Mouse (Mus musculus): ENCODE results near the gene Bend5. TPM values are rescaled to one million over a fixed set of nuclear protein-coding genes. Genes with fewer than 3 reads are reported as not detected.

The Bend5 gene
- polyA plus RNA-seq, 1 experiment from 2014 or later, result 35.7 TPM

DNA sequence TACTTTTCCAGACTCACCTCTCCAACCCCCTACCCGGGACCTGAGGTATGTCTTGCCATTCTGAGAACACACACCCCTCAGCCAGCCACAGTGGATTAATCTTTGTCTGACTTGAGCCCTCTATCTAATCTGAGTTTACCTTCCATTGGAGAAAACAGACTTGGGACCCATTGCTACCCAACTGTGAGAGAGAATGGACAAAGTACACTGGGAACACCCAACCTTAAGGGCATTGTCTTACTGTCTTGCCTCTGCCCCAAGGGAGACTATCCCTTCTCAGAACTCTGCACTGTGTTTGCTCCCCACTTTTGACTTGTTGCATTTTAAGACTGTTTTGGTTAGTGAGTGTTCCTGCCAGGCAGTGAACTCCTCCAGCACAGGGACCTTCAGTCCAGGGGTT, 4.7 kb downstream of the Bend5 start:
- peaks cover 20% of the 10 kb centered on the region for H3K4me1 ChIP-seq (replicated peaks)
- H3K4me3 ChIP-seq, result no peak overlapping the region
- H3K36me3 ChIP-seq, result peaks cover 24% of the 10 kb centered on the region
- DNase-seq (ENCODE audit: low spot score), result no peak
- no peak overlapping the region for H3K27ac ChIP-seq
- no peaks in the 10 kb centered on the region for H3K9me3 ChIP-seq
- 79% methylated on average over 1 of the region's 1 CpGs for WGBS
- H3K27me3 ChIP-seq (ENCODE audit: insufficient read depth, poor library complexity, severe bottlenecking), result no peaks in the 10 kb centered on the region

DNA sequence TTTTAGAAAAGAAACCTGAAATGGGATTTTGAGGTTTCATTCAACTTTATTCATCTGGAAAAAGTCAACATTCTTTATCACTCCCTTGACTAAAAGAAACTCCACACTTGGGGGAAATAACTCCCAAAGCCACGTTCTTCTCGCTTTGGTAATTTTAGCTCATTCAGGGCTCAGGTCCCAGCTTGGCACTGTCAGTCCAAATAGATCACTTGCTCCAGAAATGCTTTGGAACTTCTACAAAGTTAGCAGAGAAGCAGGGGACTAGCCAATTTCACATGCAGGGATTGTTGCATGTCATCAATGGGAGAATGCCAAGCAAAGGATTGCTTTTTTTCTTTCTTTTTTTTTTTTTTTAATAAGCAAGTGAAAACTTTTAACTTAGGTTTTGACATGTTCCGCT, 5.2 kb downstream of the Bend5 start:
- Histone ChIP-seq H3K27ac (no peak overlapping the region), H3K4me1 (replicated peaks) (peaks cover 19% of the 10 kb centered on the region), H3K4me3 (no peak overlapping the region), H3K27me3 (ENCODE audit: insufficient read depth, poor library complexity, severe bottlenecking) (no peaks in the 10 kb centered on the region), H3K36me3 (peaks cover 27% of the 10 kb centered on the region), H3K9me3 (no peaks in the 10 kb centered on the region)
- no peak for DNase-seq (ENCODE audit: low spot score)
- 88% methylated on average over 3 of the region's 3 CpGs for WGBS

DNA sequence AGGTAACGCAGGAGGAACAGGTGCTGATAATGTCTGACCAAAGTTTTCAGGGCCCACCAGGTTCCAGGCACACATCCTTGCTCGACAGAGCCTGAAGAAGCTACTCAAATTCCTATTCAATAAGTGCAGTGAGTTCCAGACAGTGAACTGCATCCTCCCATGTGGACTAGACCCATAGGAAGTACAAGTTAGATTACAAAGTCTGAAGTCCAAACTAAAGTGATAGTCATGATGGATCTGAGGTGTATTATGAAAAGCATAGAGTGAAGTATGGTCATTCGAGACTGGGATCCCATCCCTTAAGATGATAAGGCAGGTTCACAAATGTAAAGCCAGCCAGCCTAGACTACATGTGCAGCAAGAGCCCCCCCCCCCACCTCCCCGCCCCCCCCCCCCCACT, 6.1 kb downstream of the Bend5 start:
- 81% methylated on average over 4 of the region's 4 CpGs for WGBS
- Histone ChIP-seq H3K9me3 (no peaks in the 10 kb centered on the region), H3K27ac (no peak overlapping the region), H3K27me3 (ENCODE audit: insufficient read depth, poor library complexity, severe bottlenecking) (no peaks in the 10 kb centered on the region), H3K4me3 (no peak overlapping the region), H3K36me3 (peaks cover 31% of the 10 kb centered on the region), H3K4me1 (replicated peaks) (peaks cover 13% of the 10 kb centered on the region)
- DNase-seq (ENCODE audit: low spot score), result no peak

DNA sequence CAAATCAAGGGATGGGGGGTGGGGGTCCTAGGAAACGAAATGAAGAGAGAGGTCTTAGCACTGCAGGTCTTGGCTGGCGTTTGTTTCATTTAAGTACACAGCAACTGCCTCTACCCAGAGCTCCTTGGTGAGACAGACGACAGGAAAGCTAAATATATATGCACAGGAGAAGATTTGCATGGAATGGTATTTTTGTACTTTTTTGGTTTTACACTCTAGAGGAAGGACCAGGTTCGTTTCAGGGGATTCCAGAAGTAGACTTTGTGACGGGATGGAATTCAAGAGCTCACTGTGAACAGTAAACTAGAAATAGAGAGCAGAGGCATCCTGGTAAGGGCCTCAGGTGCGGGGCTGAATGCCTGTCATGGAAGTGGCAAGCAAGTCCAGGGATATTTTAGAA, 7.0 kb downstream of the Bend5 start:
- Histone ChIP-seq H3K4me3 (no peak overlapping the region), H3K27me3 (ENCODE audit: insufficient read depth, poor library complexity, severe bottlenecking) (no peaks in the 10 kb centered on the region), H3K36me3 (peaks cover 31% of the 10 kb centered on the region), H3K9me3 (no peaks in the 10 kb centered on the region), H3K4me1 (replicated peaks) (0 out of 2 replicates have a peak, but pooled peaks cover 5% of the 10 kb centered on the region), H3K27ac (no peak overlapping the region)
- 88% methylated on average over 6 of the region's 6 CpGs for WGBS
- DNase-seq (ENCODE audit: low spot score), result no peak

DNA sequence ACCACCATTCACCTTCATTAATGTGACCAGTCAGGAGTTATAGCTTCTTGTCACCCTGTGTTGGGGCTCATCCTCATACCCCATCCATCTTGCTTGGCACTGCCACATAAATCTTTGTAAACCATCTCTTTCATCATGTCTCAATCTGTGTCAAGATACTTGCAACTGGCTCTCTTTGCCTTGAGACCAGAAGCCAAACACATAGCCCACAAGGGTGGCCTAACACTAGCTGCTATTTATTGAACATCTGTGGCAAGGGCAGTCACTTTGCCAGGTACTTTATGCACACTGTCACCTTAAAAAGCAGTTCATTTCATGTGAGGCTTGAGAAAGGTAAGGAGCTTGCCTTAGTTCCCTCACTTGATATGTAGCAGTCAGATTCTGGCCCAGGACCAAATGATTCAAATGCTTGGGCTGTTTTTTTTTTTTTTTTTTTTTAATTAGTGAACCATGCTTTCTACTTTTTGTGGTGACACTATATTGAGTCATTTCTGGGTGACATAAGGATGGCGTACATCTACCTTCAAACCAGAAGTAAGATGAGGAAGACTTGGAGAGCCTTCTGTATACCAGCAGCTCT, 9.7 kb downstream of the Bend5 start:
- H3K27me3 ChIP-seq (ENCODE audit: insufficient read depth, poor library complexity, severe bottlenecking), result no peaks in the 10 kb centered on the region
- H3K9me3 ChIP-seq, result no peaks in the 10 kb centered on the region
- H3K27ac ChIP-seq, result no peak overlapping the region
- peaks cover 15% of the 10 kb centered on the region for H3K36me3 ChIP-seq
- H3K4me3 ChIP-seq, result no peak overlapping the region
- 95% methylated on average over 1 of the region's 1 CpGs for WGBS
- no peak for DNase-seq (ENCODE audit: low spot score)
- peaks cover 10% of the 10 kb centered on the region; the same call in 1 of the 2 replicates for H3K4me1 ChIP-seq (replicated peaks)

DNA sequence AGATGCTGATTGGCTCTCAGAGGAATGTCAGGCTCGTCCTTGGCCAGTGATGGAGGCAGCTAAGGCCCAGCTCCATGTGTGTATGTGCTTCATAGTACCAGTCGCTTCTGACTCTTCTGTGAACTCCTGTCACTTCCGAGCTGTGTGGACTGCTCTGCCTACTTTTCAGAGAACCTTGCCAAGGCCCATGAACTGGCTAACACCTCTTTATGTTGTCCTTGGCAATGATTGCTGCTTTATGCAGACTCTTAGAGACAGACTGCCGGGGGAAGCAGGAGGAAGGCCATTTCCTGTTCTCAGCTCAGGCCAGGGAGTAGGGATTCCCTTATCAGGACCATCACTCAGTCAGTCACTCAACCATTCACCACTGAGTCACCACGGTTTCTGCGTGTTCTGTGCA, 10.4 kb downstream of the Bend5 start:
- no peak for DNase-seq (ENCODE audit: low spot score)
- no peaks in the 10 kb centered on the region for H3K9me3 ChIP-seq
- peaks cover 10% of the 10 kb centered on the region; the same call in 1 of the 2 replicates for H3K4me1 ChIP-seq (replicated peaks)
- WGBS, result 84% methylated on average over 6 of the region's 6 CpGs
- peaks cover 16% of the 10 kb centered on the region for H3K36me3 ChIP-seq
- no peaks in the 10 kb centered on the region for H3K27me3 ChIP-seq (ENCODE audit: insufficient read depth, poor library complexity, severe bottlenecking)
- H3K27ac ChIP-seq, result no peak overlapping the region
- no peak overlapping the region for H3K4me3 ChIP-seq

DNA sequence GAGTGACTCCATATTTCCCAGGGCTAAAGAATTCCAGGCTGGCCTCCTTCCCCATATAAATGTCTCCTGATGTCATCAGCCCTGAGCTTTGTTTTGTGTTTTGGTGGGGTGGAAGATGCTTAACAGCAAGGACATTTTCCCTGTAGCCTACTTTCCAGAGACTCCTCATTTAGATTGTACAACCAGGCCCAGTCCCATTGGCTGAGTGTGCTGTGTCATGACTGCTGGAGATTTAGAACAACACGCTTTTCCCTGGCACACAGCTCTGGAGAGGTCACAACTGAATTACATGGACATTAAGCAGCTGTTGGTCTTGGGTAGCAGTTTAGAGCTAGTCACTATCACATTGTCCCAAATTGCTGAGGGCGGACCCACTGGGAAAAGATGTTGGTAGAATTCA, 16.4 kb downstream of the Bend5 start:
- WGBS, result 92% methylated on average over 2 of the region's 2 CpGs
- peaks cover 10% of the 10 kb centered on the region; the same call in 1 of the 2 replicates for H3K4me1 ChIP-seq (replicated peaks)
- H3K4me3 ChIP-seq, result no peak overlapping the region
- no peaks in the 10 kb centered on the region for H3K9me3 ChIP-seq
- DNase-seq (ENCODE audit: low spot score), result no peak
- no peak overlapping the region for H3K27ac ChIP-seq
- peaks cover 61% of the 10 kb centered on the region for H3K36me3 ChIP-seq
- H3K27me3 ChIP-seq (ENCODE audit: insufficient read depth, poor library complexity, severe bottlenecking), result no peaks in the 10 kb centered on the region

DNA sequence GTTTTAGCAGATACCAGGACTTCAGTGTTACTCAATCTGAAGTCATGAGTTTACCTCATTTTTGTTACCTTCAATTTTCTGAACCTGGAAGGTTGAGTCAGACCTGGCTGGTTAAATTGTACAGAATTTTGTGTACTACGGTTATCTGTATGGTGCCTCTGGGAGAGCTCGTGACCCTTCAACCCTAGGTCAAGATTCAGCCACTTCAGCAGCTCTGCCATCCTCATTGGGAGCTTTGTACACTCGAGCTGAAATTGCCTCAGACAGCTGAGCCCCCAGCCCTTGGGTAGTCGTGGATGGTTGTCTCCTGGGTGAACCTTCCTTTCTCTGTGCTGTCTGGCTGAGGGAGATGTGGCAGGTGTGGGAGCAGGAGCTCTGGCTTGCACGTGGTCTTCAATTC, 17.2 kb downstream of the Bend5 start:
- Histone ChIP-seq H3K9me3 (no peaks in the 10 kb centered on the region), H3K27me3 (ENCODE audit: insufficient read depth, poor library complexity, severe bottlenecking) (no peaks in the 10 kb centered on the region), H3K36me3 (peaks cover 70% of the 10 kb centered on the region), H3K4me3 (no peak overlapping the region), H3K4me1 (replicated peaks) (peaks cover 10% of the 10 kb centered on the region; the same call in 1 of the 2 replicates), H3K27ac (no peak overlapping the region)
- DNase-seq (ENCODE audit: low spot score), result no peak
- 80% methylated on average over 5 of the region's 5 CpGs for WGBS

DNA sequence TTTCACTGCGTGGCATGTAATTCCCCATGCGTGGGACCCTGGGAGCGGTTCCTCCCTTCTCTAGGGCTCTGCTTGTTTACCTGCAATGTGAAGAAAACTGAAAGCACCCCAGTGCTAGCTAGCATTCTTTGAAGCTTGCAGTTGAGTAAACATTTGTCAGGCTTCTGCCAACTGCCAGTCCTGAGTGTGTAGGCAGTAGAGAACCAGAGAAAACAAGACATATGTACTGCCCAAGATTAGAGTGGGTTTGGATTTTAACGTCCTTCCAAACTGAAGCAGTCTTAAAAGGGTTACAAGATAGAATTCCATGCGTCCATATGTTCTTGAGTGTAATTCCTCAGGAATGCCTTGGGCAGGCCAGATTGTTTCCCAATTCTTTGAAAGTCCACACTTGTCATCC, 17.6 kb downstream of the Bend5 start:
- no peak overlapping the region for H3K4me3 ChIP-seq

DNA sequence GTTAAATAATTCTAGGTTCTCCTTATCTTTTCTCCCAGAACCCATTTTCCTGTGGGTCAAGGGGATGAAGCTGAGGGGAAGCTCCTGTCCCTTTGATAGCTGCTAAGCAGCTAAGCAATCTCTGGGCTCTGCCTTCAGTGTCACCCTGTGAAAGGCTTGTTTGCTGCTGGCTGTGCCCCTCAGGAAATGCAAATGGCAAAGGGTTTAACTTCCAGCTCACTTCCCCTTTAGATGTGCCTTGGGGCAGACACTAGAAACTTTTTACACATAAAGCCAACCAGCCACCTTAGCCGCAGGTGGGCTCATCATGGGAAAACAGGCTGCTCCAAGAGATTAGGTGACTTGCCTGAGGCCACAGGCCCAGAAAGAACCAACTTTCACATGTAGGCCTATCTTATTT, 26.9 kb downstream of the Bend5 start:
- 79% methylated on average over 1 of the region's 1 CpGs for WGBS
- DNase-seq (ENCODE audit: low spot score), result no peak
- Histone ChIP-seq H3K4me3 (no peak overlapping the region), H3K27ac (no peak overlapping the region), H3K4me1 (replicated peaks) (peaks cover 43% of the 10 kb centered on the region), H3K36me3 (peaks cover 41% of the 10 kb centered on the region), H3K9me3 (0 out of 2 replicates have a peak, but pooled peaks cover 3% of the 10 kb centered on the region), H3K27me3 (ENCODE audit: insufficient read depth, poor library complexity, severe bottlenecking) (peaks cover 12% of the 10 kb centered on the region)

More for the DNA sequence above, 17.6 kb downstream of the Bend5 start:
- Histone ChIP-seq H3K9me3 (no peaks in the 10 kb centered on the region), H3K27me3 (ENCODE audit: insufficient read depth, poor library complexity, severe bottlenecking) (no peaks in the 10 kb centered on the region), H3K36me3 (peaks cover 74% of the 10 kb centered on the region), H3K4me1 (replicated peaks) (peaks cover 10% of the 10 kb centered on the region; the same call in 1 of the 2 replicates), H3K27ac (no peak overlapping the region)
- WGBS, result 94% methylated on average over 5 of the region's 5 CpGs
- DNase-seq (ENCODE audit: low spot score), result no peak

DNA sequence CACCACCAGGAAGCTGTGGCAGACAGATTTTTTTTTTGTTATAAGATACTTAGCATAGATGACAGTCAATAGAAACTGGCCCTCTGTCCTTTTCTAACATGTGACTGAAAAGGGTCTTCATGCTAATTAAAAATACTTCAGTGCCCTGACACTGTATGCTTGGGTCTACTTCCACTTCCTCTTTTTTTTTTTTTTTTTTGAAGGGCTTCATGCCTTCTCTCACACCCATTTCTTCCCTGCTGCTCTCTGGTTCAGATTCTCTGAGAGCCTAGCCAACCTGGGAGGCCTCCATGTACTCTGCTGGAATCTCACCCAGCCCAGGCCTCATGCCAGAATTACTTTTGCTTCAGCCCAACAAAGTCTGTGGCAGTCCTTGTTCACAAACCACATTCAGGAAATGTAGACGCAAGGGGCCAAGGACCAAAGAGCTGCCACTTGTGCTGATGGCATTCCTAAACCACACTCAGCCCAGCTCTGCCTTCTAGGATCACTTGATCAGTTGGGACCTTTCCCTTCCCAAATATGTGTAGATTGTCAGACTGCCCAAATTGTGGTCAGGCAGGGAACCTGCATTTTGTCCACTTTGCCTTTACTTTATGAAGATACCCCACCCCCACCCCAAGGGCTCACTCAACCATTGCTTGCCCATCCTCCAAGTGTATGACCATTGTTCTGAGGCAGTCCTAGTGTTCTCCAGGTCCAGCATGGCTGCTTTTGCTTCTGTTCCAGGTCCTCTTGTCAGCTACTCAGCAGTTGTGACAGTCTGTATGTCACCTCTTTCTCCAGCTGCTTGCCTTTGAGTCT, 27.8 kb downstream of the Bend5 start:
- peak overlapping the region; percentile 62 for H3K27ac ChIP-seq
- 0 out of 2 replicates have a peak, but pooled peaks cover 3% of the 10 kb centered on the region for H3K9me3 ChIP-seq
- peaks cover 19% of the 10 kb centered on the region for H3K27me3 ChIP-seq (ENCODE audit: insufficient read depth, poor library complexity, severe bottlenecking)
- WGBS, result 86% methylated on average over 1 of the region's 1 CpGs
- peaks cover 40% of the 10 kb centered on the region for H3K36me3 ChIP-seq
- no peak overlapping the region for H3K4me3 ChIP-seq
- no peak for DNase-seq (ENCODE audit: low spot score)
- H3K4me1 ChIP-seq (replicated peaks), result peaks cover 43% of the 10 kb centered on the region

DNA sequence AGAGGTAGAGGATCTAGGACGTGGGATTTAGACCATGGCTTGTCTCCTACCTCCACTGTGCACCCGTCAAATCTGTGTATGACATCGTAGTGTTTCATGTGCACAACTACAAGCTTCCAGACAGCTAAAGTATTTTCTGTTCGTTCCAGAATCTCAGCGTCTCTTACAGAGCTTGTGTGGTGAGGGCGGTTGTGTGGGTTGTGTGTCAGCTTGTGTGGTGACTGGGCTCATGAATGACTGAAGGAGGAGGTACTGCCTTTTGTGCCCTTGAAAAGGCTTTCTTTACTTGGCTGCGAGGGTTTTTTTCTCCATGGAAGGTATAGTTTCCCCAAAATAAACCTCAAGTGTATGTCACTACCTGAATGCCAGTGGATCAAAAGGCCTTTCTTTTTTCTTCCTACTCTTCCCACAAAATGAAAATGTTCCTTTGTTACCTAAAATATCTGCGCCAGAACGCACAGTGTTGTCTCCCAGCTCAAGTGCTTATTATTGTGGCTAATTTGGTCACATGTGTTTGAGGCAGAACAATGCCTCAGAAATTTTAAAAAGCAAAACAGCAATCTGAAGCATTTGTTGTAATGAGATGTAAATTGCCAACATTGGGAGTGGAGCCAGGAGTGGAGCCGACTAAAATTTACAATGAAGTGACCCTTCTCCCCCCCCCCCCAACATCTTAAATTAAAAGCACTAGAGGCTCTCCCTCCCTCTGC, 29.3 kb downstream of the Bend5 start:
- H3K27me3 ChIP-seq (ENCODE audit: insufficient read depth, poor library complexity, severe bottlenecking), result peaks cover 19% of the 10 kb centered on the region
- peak overlapping the region; percentile 71 for H3K27ac ChIP-seq
- no peak overlapping the region for H3K4me3 ChIP-seq
- H3K4me1 ChIP-seq (replicated peaks), result peaks cover 43% of the 10 kb centered on the region
- no peaks in the 10 kb centered on the region for H3K9me3 ChIP-seq
- WGBS, result 53% methylated on average over 10 of the region's 10 CpGs
- DNase-seq (ENCODE audit: low spot score), result no peak
- H3K36me3 ChIP-seq, result peaks cover 35% of the 10 kb centered on the region
